Mouse (Mus musculus) brain, adult 10 weeks (tissue): ENCODE results near the gene BB287469. TPM values are rescaled to one million over a fixed set of nuclear protein-coding genes. Genes with fewer than 3 reads are reported as not detected.

ENCODE experiments used
- polyA plus RNA-seq: library from polyadenylated mRNA; stranded (reverse); fragments of 350-450 nt; fragmentation: Illumina TruSeq; extraction: RNeasy Lipid Tissue Mini Kit (QIAGEN cat#74804); gene quantifications from one replicate; pipeline ENCODE4 v1.2.3, GENCODE M21; 2015; ENCODE audit warnings: low read depth, low replicate concordance

BB287469 gene
- not detected for polyA plus RNA-seq

DNA sequence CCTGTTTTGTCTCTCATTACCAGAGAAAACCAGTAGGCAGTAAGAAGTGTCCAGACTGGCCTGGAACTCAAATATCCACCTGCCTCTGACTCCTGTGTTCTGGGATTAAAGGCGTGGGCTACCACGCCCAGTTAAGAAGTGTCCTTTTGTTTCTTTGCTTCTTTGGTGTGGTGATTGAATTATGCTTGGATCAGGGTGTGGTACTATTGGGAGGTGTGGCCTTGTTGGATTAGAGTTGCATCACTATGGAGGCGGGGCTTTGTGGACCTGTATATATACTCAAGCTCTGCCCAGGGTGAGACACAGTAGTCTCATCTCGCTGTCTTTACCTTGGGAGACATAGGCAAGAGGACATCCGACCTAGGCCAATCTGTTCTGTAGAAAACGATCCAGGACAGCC, at the start of gene BB287469:
Gene BB287469, plus strand, starts transcription at position 301 of the 400 bp plus-strand sequence.

DNA sequence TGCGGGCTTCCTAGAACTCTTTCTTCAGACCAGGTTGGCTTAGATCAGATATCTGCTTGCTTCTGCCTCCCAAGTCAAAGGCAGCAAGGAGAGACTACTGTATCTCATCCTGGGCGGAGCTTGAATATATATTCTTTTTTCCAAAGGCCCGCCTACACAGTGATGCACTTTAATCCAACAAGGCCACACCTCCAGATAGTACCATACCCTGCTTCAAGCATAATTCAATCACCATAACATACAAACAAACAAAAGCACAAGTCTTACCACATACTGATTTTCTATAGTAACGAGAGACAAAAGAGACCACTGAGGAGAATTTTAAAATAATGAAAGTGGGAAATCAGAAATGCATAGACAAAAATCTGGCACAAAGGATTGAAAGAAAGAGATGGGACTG, 40.7 kb upstream of the BB287469 start, which contains the start of gene Gm21319:
Gene Gm21319, minus strand, starts transcription at position 101 of the 400 bp plus-strand sequence.

DNA sequence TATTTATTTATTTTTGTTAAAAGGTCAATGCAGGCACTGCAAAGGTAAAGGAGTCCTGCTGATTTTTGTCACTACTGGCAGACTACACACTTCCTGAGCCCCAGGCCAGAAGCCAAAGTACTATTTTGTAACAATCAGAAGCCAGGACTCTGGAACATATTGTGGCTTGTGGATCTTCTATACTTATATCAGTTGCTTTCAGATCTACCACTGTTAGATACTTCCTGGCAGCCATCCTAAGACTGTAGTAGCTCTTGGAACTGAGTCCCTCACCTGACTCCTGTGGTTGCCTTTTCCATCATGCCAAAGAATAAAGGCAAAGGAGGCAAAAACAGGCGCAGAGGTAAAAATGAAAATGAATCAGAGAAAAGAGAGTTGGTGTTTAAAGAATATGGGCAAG, 21.2 kb upstream of the BB287469 start, which contains the start of gene Gm21936:
Gene Gm21936, plus strand, starts transcription at position 301 of the 400 bp plus-strand sequence.

DNA sequence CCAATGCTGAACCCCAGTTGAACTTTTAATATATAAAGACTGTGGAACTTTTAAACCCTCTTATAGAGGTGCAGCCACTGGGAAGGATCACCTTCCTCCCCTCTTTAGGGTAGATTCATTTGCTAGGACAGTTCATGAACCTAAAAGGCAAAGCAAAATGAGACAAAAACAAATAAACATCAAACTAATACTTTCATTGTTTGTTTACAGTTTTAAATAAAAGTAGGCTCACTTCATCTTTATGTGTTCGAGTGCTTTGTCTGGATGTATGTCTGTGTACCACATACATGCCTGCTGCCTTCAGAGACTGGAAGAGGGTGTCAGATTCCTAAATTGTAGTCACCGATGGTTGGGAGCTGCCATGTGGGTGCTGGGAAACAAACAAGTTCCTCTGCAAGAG, 25.9 kb downstream of the BB287469 start, which contains the start of gene Gm2001:
Gene Gm2001, minus strand, starts transcription at position 101 of the 400 bp plus-strand sequence.

Other genes with a start within 250 kb of the BB287469 start
- not detected for gene Oog1, start 213.9 kb upstream of the BB287469 start, polyA plus RNA-seq
- gene Gm4027, start 197.7 kb upstream of the BB287469 start, polyA plus RNA-seq: not detected
- gene Gm16381, start 172.0 kb upstream of the BB287469 start, polyA plus RNA-seq: not detected
- gene Gm21319, start 40.8 kb upstream of the BB287469 start, polyA plus RNA-seq: not detected
- gene Gm21936, start 21.1 kb upstream of the BB287469 start, polyA plus RNA-seq: not detected
- gene Gm2001, start 25.8 kb downstream of the BB287469 start, polyA plus RNA-seq: not detected
- gene Gm2016, start 57.5 kb downstream of the BB287469 start, polyA plus RNA-seq: not detected
- not detected for gene Gm2022, start 78.8 kb downstream of the BB287469 start, polyA plus RNA-seq
- not detected for gene Gm2035, start 103.3 kb downstream of the BB287469 start, polyA plus RNA-seq
- gene Gm2042, start 137.5 kb downstream of the BB287469 start, polyA plus RNA-seq: not detected
- not detected for gene Gm2075, start 195.3 kb downstream of the BB287469 start, polyA plus RNA-seq
- not detected for gene Gm6803, start 202.2 kb downstream of the BB287469 start, polyA plus RNA-seq
- gene Gm2056, start 210.4 kb downstream of the BB287469 start, polyA plus RNA-seq: not detected